Mouse (Mus musculus) embryonic fibroblast, embryonic 13.5 days (primary cell): Measurements from ENCODE around the gene Kmo. TPM values are rescaled to one million over a fixed set of nuclear protein-coding genes. Genes with fewer than 3 reads are reported as not detected.

ENCODE experiments used
- H3K27ac ChIP-seq: 2 replicates; pipeline ENCODE4 v1.5.1; 2012; ENCODE audit warnings: low read length, control low read depth, inconsistent platforms; ENCODE audit not compliant: insufficient read depth
- H3K4me1 ChIP-seq: 2 replicates; pipeline ENCODE4 v1.6.1; 2011; ENCODE audit warnings: low read length; ENCODE audit not compliant: control insufficient read depth, insufficient read depth
- H3K4me3 ChIP-seq: 2 replicates; pipeline ENCODE4 v1.5.1; 2011; ENCODE audit warnings: mild to moderate bottlenecking, control low read depth, low read length; ENCODE audit not compliant: insufficient read depth
- CTCF ChIP-seq: IDR thresholded peaks from 2 replicates; pipeline ENCODE4 v1.5.1; 2011; ENCODE audit warnings: mild to moderate bottlenecking, control low read depth, low read length, moderate library complexity, borderline replicate concordance; ENCODE audit not compliant: insufficient read depth
- POLR2A ChIP-seq: IDR thresholded peaks from 2 replicates; pipeline ENCODE4 v1.6.1; 2011; ENCODE audit warnings: low read depth, mild to moderate bottlenecking, control low read depth, low read length, moderate library complexity
- polyA plus RNA-seq: library from polyadenylated mRNA; stranded (reverse); fragments of >200 nt; gene quantifications from 2 replicates; pipeline ENCODE4 v1.2.4, GENCODE M21; 2011; ENCODE audit warnings: low read depth; ENCODE audit not compliant: missing spikeins, insufficient read length

Gene Kmo
- polyA plus RNA-seq, 1 experiment, result not detected

- Histone ChIP-seq H3K4me1 (no peaks in the 10 kb centered on the region), H3K27ac (no peak overlapping the region), H3K4me3 (no peak overlapping the region)
- TF ChIP-seq POLR2A (no peak), CTCF (no peak)
Observed at GRCm38 (mm10) chr1:175607308-175607707, 12.9 kb upstream of the Kmo start.

DNA sequence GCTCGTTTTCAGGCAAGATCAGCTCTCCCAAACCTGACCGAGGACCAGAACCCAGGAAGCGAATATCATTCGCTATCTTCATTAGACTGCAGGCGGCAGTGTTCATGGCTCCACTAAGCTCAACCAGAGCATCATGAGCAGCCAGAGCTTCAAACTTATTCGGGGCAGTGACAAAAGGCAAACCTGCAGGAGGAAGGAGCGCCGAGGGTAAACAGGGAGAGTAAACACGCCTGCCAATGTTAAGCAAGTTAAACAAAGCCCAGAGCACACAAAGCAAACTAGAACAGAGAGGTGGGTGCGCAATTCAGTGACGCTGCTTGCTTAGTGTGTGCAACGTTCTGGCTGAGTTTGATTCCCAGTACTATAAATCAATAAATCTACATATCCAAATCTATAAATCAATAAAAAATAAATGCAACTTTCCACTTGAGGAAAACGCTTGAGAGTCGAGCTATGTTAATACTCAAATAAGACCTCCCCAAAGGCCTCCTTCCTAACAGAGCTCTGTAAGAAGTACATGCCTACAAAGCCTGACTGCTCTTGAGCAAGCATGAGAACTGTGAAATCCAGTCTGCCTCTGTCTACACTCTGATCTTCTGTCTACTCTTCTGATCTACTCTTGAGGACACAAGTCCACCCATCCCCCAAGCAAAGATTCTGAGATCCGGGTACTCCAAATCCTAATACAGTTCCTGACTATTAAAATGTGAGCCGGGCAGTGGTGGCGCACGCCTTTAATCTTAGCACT lies 12.2 kb upstream of the Kmo start:
- Histone ChIP-seq H3K4me3 (no peak overlapping the region), H3K4me1 (no peaks in the 10 kb centered on the region), H3K27ac (no peak overlapping the region)
- TF ChIP-seq CTCF (no peak), POLR2A (no peak)

- Histone ChIP-seq H3K4me3 (no peak overlapping the region), H3K4me1 (no peaks in the 10 kb centered on the region), H3K27ac (no peak overlapping the region)
- TF ChIP-seq CTCF (no peak), POLR2A (no peak)
Observed at GRCm38 (mm10) chr1:175608708-175609107, 11.5 kb upstream of the Kmo start.

- Histone ChIP-seq H3K27ac (no peak overlapping the region), H3K4me1 (no peaks in the 10 kb centered on the region), H3K4me3 (no peak overlapping the region)
- TF ChIP-seq CTCF (no peak), POLR2A (no peak)
Observed at GRCm38 (mm10) chr1:175614992-175615391, 5.2 kb upstream of the Kmo start.

GRCm38 (mm10) chr1:175623656-175624055 lies 3.5 kb downstream of the Kmo start:
- Histone ChIP-seq H3K4me1 (peaks cover 2% of the 10 kb centered on the region; the same call in 1 of the 2 replicates), H3K27ac (no peak overlapping the region), H3K4me3 (no peak overlapping the region)
- TF ChIP-seq CTCF, result no peak
- no peak for TF ChIP-seq POLR2A

- Histone ChIP-seq H3K27ac (peak within 1 kb of the TSS; percentile 38), H3K4me3 (peak within 1 kb of the TSS; percentile 81), H3K4me1 (peaks cover 2% of the 10 kb centered on the region; the same call in 1 of the 2 replicates)
- TF ChIP-seq CTCF, result no peak
- peak; percentile 97 for TF ChIP-seq POLR2A
Observed at GRCm38 (mm10) chr1:175625257-175625879, 5.2 kb downstream of the Kmo start, which contains the start of gene Fh1. Gene Fh1 (minus strand): TSS chr1:175625635.

GRCm38 (mm10) chr1:175625990-175626692 lies 6.0 kb downstream of the Kmo start:
- peak overlapping the region; percentile 38 for H3K27ac ChIP-seq
- TF ChIP-seq POLR2A (no peak), CTCF (no peak)
- H3K4me3 ChIP-seq, result peak overlapping the region; percentile 26; the same call in 1 of the 2 replicates
- H3K4me1 ChIP-seq, result peaks cover 2% of the 10 kb centered on the region; the same call in 1 of the 2 replicates

DNA sequence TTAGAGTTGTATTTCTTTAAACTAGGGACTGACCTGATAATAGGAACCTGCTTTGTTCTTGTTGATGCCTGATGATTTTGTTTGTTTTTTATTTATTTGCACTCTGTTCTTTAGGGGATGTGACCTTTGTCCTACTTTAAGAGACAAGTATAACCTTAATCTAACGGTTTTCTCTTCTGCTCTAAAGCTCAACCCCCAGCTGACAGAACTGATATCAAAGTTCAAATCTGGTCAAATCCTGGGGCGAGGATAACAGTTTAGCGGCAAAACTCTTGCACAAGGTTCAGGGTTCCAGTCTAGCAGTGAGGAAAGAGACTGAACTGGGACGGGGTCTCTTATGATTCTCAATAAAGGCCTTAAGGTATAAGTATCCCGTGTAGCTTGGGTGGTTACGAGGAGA lies 9.1 kb downstream of the Kmo start:
- no peak overlapping the region for H3K4me3 ChIP-seq
- no peak for TF ChIP-seq POLR2A
- no peak for TF ChIP-seq CTCF
- peaks cover under 1% of the 10 kb centered on the region; the same call in 1 of the 2 replicates for H3K4me1 ChIP-seq
- H3K27ac ChIP-seq, result no peak overlapping the region

DNA sequence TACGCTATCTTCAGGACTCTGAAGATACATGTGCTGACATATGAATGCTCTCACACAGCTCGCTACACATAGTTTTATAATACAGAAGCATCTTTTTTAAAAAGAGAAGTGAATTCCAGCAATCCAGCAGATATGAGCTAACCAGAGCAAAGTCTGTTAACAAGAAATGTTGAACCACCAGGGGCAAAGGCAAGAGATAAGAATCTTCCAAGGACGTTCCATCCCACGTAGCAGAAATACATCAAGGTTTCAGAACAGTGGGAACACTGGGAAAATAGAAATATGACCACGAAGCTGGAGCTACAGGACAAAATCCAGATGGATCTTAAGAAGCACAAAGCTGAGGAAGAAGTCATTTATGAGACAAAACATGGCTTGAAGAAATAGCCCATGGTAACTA lies 10.2 kb downstream of the Kmo start:
- no peak overlapping the region for H3K27ac ChIP-seq
- no peaks in the 10 kb centered on the region for H3K4me1 ChIP-seq
- no peak for TF ChIP-seq CTCF
- no peak for TF ChIP-seq POLR2A
- H3K4me3 ChIP-seq, result no peak overlapping the region

GRCm38 (mm10) chr1:175631080-175631479 lies 10.9 kb downstream of the Kmo start:
- TF ChIP-seq CTCF (no peak), POLR2A (no peak)
- Histone ChIP-seq H3K4me3 (no peak overlapping the region), H3K27ac (no peak overlapping the region), H3K4me1 (no peaks in the 10 kb centered on the region)
